Mouse (Mus musculus): Measurements from ENCODE around the gene Tas2r144.
A peak's percentile ranks its signal among the peaks of the same experiment; 100 is the strongest.

Tas2r144 gene

DNA sequence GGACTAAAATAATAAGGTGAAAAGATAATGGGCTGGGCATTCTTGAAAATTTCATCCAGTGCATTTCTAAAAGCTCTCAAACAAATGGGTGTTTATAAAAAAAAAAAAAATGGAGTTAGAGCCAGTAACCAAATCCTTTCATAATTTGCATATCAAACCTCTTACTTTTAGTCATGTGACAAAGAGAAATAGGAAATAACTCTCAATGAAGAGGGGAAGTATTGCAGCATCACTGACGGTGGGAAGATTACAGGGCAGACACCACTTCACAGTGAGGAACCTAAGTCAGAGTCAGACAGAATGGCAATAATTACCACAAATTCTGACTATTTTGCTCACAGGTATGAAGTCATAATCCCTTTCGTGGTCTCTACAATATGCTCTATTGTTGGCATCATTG lies at the start of gene Tas2r144:
TSS of gene Tas2r144 (plus strand) at position 301 of the 400 bp plus-strand sequence.
- no peak for DNase-seq

GRCm38 (mm10) chr6:42182462-42182861 lies 32.7 kb upstream of the Tas2r144 start:
- no peak for DNase-seq

DNA sequence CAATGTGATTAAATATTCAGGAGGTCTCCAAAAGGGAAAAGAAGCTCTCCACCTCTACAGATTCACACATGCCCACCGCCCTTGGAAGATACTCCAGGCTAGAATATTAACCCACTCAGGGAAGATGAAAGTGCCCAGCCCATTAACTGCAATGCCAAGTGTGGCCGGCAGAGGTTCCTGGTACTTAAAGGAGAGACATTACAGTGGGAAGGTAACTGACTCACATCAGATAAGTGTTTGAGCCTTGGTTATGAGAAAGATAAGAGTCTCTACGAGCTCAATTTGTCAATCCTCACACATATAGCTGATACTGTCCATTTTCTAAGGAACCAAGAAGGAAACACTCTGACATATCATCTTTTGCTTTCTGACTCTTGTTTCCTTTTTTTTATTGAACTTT lies 28.9 kb upstream of the Tas2r144 start:
- peak in 1 of 2 experiments; percentile 1 for DNase-seq

DNA sequence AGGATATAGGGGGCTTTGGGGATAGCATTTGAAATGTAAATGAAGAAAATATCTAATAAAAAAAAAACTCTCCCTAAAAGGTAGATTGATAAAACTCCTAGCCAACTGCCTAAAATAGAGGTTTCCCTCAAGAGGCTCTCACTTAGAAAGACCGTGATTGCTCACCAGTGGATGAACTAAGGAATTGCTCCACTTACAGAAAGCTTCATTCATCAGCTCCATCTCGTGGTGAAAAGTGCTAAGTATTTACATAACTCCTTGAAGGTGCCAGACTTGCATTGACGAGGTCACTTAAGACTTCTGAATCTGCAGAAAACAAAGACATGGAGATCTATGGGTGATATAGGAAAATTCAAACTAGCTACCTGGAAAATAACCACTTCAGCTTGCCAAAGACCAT lies 17.4 kb upstream of the Tas2r144 start:
- DNase-seq: no peak

GRCm38 (mm10) chr6:42199498-42199897 lies 15.6 kb upstream of the Tas2r144 start:
- no peak for DNase-seq

DNA sequence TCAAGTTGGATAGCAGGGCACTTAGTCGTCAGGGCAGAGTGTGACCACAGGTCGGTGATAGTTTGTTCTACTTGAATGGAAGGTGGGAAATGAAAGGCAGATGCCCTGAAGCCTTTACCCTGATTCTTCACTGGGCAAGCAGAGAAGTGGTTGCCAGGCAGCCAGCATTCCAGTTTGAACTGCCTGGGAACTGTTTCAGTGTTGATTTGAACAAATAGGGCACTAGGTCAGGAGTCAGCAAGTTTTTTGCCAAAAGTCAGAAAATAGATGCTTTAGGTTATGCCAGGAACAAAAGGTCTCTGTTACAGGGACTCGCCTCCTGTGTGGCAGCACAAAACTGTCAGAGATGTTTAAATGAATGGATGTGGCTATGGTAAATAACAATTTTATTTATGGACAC lies 7.2 kb downstream of the Tas2r144 start:
- DNase-seq: no peak

GRCm38 (mm10) chr6:42225046-42225445 lies 9.9 kb downstream of the Tas2r144 start:
- no peak for DNase-seq

- DNase-seq: peak; percentile 53 to 69
These were observed 12.3 kb downstream of the Tas2r144 start for GRCm38 (mm10) chr6:42227240-42228101.

GRCm38 (mm10) chr6:42229610-42230009 lies 14.5 kb downstream of the Tas2r144 start:
- no peak for DNase-seq

DNA sequence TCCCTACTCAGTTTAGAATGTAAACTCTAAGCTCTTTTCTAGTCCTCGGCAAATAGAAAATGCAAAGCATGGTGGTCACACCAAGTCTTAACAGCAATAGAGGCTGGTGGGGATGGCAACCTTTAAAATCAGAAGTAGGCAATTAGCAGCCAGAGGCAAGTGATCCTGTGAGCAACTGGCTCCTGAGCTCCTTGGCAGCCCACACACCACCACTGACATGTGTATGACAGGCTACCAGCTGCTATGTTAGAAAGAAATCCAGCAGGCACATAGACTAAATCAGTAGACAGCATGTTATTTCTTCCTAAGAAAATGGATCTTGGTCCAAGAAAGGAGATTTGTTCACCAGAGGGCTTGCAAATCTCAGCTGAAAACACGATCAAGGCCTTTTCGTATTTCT lies 16.1 kb downstream of the Tas2r144 start:
- DNase-seq: no peak

GRCm38 (mm10) chr6:42237276-42237805 lies 22.2 kb downstream of the Tas2r144 start:
- no peak for DNase-seq

GRCm38 (mm10) chr6:42241311-42242045 lies 26.4 kb downstream of the Tas2r144 start:
- DNase-seq: peak in 1 of 2 experiments; percentile 66

DNA sequence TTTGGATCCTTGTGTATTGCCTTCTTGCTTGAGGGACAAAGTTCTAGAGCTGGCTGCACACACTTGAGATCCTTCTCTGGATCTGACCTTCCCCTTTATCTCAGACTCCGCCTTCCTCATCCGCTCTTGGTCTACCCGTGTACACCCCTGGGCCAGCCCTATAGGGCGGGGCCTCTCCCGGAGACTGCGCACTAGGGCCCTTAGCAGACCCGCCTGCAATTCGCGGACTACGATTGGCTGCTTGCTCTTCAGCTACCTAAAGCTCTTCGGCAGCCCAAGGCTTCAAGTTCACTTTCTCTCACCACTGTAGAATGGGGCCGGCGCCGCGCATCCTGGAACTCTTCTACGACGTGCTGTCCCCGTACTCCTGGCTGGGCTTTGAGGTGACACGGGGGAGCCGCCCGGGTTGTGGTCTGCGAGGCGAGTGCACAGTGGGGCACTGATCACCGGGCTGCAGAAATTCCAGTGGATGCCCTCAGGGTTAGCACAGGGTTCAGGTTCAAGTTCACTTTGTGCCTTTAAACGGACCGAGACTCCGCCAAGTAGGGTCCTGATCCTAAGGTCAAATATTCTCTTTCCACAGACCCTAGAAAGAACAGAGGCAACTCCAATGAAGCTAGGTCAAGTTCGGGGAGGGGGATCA lies 30.7 kb downstream of the Tas2r144 start, which contains the start of gene Gstk1:
TSS of gene Gstk1 (plus strand) at position 225 of the 643 bp plus-strand sequence.
- DNase-seq: peak; percentile 92 to 94

DNA sequence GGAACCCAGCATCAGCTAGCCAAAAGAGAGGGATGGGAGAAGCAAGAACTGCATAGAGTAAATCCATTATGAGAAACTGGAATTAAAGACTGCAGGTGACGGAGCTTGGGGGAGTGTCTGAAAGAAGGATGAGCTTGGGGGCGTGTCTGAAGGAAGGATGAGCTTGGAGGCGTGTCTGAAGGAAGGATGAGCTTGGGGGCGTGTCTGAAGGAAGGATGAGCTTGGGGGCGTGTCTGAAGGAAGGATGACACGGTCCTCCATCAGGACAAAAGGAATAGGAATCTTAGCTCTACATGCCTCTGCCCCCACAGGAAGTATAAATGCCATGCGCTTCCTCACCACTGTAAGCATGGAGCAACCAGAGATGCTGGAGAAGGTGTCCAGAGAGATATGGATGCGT lies 32.0 kb downstream of the Tas2r144 start:
- peak; percentile 21 to 24 for DNase-seq

GRCm38 (mm10) chr6:42247981-42248380 lies 32.9 kb downstream of the Tas2r144 start:
- DNase-seq: no peak

DNA sequence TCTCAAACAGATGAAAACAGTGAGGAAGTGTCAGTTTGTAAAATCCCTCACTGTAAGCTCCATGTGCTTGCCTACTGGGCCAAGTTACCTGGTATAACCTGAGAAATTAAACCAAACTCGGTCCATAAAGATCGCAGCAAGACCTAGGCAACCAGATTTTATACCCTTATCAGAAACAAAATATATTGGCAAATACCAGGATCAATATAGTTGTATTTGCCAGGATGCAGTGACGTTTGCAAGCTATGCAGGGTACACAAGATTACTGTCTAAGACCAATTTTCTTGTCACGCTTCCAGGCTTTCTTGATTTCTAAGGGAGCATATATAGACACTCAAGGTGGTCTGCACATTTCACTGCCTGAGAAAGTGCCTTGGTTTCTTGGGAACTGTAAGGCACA lies 36.7 kb downstream of the Tas2r144 start:
- DNase-seq: no peak

DNA sequence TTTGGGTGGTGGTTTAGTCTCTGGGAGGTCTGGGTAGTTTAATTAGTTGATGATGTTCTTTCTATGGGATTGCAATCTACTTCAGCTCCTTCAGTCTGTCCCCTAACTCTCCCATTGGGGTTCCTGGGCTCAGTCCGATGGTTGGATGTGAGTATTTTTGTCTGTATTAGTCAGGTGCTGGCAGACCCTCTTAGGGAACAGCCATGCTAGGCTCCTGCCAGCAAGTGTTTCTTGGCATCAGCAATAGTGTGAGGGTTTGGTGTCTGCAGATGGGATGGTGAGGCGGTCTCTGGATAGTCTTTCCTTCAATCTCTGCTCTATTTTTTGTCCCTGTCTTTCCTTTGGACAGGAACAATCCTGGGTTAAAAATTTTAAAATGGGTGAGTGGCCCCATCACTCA lies 38.0 kb downstream of the Tas2r144 start:
- DNase-seq: no peak

DNA sequence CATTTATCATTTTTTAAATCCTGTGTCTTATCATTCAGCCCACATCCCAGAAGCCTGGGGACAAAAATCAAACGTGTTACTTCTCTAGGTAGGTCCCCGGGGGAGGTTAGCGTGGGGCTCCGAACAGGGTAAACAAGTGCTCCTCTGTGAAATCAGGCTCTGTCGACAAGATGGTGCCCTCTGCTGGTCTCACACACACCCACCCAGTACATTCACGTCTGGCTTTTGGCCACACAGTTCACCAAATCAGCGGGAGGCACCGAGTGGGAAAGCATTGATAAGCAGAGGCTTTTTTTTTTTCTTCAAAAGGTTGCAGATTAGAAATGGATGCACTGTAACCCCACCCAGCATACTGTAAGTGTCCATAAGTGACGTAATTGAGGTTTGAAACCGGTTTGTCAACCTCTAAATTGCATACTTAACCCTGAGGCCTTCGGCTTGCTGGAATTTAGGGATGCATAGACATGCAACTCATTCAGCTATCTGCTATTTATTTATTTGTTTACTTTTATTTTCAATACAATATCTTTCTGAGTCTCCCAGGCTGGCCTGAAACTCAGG lies 42.3 kb downstream of the Tas2r144 start:
- DNase-seq: peak; percentile 69 to 77

GRCm38 (mm10) chr6:42260430-42260829 lies 45.3 kb downstream of the Tas2r144 start:
- DNase-seq: peak; percentile 63 to 78

- peak; percentile 85 to 92 for DNase-seq
These were observed 46.5 kb downstream of the Tas2r144 start, which contains the start of gene Tmem139 for GRCm38 (mm10) chr6:42261524-42262170. Tmem139 (plus strand) TSS chr6:42261970.

DNA sequence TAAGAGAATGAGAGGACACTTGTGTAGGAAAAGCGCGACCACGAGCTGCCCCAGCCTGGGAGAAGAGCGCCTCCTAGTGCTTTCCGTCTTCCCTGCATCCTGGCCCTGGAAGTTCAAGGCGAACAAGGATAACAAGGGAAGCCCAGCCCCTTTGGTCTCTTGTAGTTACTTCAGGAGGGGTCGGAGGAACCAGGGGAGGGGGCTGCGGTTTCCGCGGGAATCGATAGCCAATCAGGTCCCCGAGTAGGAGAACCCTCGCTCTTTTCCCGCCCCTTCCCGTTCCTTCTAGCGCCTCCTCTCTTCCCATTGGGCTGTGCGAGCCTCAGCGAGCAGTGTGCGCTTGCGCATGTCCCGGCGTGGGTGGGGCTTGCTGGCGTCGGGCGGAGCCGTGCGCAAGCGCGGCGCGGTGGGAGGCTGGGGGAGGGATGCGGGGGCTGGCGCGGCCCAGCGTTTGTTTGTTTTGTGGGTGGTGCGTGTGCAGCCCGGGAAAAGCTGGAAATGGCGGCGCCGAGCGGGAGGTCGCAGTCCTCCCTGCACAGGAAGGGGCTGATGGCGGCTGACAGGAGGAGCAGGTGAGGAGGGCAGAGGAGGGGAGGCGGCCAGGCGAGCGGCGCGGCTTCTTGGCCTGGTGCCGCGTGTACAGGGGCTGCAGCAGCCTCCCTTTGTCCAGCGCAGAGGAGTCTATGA lies 49.6 kb downstream of the Tas2r144 start, which contains the start of gene Casp2:
TSS of gene Casp2 (plus strand) at position 360 of the 687 bp plus-strand sequence.
- DNase-seq: peak; percentile 99

All from lung, adult 18-20 months (tissue).